Mouse (Mus musculus): Measurements from ENCODE around the gene Mvb12b. TPM values are rescaled to one million over a fixed set of nuclear protein-coding genes. Genes with fewer than 3 reads are reported as not detected.
A peak's percentile ranks its signal among the peaks of the same experiment; 100 is the strongest.

The Mvb12b gene
- polyA plus RNA-seq, 1 experiment: 15.9 TPM

DNA sequence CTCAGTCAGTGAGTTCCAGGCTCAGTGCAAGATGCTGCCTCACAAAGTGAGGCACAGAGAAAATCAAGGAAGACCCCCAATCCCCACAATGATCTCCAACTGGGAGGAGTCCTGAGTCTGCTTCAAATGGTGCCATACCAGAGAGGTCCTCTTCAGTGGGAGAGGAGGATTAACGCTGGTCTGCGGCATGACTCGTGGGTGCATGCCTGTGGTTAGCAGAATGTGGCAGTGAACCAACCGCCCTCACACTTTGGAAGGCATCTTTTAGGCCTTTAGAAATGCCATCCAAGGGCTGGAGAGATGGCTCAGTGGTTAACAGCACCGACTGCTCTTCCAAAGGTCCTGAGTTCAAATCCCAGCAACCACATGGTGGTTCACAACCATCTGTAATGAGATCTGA is 142.0 kb downstream of the Mvb12b start:
- Histone ChIP-seq H3K36me3 (ENCODE audit: control insufficient read depth, insufficient read depth) (no peaks in the 10 kb centered on the region), H3ac (ENCODE audit: control insufficient read depth, insufficient read length, low read depth) (no peak overlapping the region), H3K27me3 (ENCODE audit: control insufficient read depth, insufficient read depth, insufficient read length) (no peaks in the 10 kb centered on the region), H3K4me3 (ENCODE audit: insufficient read depth, poor library complexity, severe bottlenecking) (no peak overlapping the region), H3K79me2 (ENCODE audit: control insufficient read depth, insufficient read depth) (no peaks in the 10 kb centered on the region), H3K79me3 (ENCODE audit: low read depth) (no peaks in the 10 kb centered on the region)
- no peak for TF ChIP-seq USF1 (IDR thresholded peaks at IDR 0.05; ENCODE audit: low read depth)
- TF ChIP-seq CTCF (IDR thresholded peaks at IDR 0.05; ENCODE audit: control insufficient read depth, insufficient read depth, insufficient read length): no peak
- TF ChIP-seq MYOD1 (IDR thresholded peaks at IDR 0.05; ENCODE audit: control insufficient read depth, insufficient read length, low read depth): no peak
- no peak for TF ChIP-seq CEBPB (IDR thresholded peaks at IDR 0.05; ENCODE audit: low read depth)
- no peak for TF ChIP-seq FOSL1 (IDR thresholded peaks at IDR 0.05; ENCODE audit: insufficient read depth, low read length, poor library complexity, severe bottlenecking)
- no peak for TF ChIP-seq MYOG (IDR thresholded peaks at IDR 0.05; ENCODE audit: control insufficient read depth, extremely low read depth, insufficient read length)
- no peak for TF ChIP-seq MAX (IDR thresholded peaks at IDR 0.05)

DNA sequence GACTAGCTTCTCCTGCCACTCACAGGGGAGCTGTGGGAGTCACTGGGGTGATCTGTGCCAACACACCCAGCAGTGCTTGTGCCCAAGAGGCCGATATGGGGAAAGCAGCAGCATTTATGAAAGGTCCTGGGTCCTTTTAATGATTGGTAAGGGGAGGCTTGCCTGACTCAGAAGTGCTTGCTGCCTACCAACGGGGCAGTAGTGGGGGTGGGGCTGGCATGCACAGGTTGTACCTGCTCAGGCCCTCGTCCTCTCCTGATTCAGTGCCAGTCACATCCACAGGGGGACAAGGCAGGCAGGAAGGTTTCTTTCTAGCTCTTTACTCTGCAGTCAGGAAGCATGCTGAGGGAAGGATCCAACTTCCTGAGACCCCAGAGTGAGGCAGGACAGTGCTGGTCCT is 150.6 kb downstream of the Mvb12b start:
- TF ChIP-seq MAX (IDR thresholded peaks at IDR 0.05) (no peak), USF1 (IDR thresholded peaks at IDR 0.05; ENCODE audit: low read depth) (no peak), CTCF (IDR thresholded peaks at IDR 0.05; ENCODE audit: control insufficient read depth, insufficient read depth, insufficient read length) (no peak), FOSL1 (IDR thresholded peaks at IDR 0.05; ENCODE audit: insufficient read depth, low read length, poor library complexity, severe bottlenecking) (no peak), MYOD1 (IDR thresholded peaks at IDR 0.05; ENCODE audit: control insufficient read depth, insufficient read length, low read depth) (no peak), CEBPB (IDR thresholded peaks at IDR 0.05; ENCODE audit: low read depth) (no peak), MYOG (IDR thresholded peaks at IDR 0.05; ENCODE audit: control insufficient read depth, extremely low read depth, insufficient read length) (no peak)
- no peaks in the 10 kb centered on the region for H3K36me3 ChIP-seq (ENCODE audit: control insufficient read depth, insufficient read depth)
- H3K79me3 ChIP-seq (ENCODE audit: low read depth): no peaks in the 10 kb centered on the region
- H3K4me3 ChIP-seq (ENCODE audit: insufficient read depth, poor library complexity, severe bottlenecking): no peak overlapping the region
- H3K27me3 ChIP-seq (ENCODE audit: control insufficient read depth, insufficient read depth, insufficient read length): no peaks in the 10 kb centered on the region
- no peak overlapping the region for H3ac ChIP-seq (ENCODE audit: control insufficient read depth, insufficient read length, low read depth)
- no peaks in the 10 kb centered on the region for H3K79me2 ChIP-seq (ENCODE audit: control insufficient read depth, insufficient read depth)

DNA sequence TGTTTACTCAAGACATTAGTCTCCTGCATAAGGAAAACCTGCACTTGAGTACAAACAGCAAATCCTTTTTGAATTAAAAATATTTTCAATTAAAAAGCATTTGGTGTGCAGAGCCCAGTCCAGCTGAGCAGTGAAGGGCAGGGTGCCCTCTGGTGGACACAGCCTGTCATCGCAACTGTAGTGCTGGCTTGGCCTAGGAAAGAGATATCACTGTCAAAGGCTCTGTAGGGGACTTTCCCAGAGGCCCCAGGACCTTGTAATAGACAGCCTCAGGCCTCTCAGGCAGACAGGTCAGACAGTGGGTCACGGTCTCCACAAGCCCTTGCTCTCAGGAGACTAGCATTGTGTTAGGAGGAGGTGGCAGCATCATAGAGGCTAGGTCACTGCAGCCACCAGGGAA is 151.0 kb downstream of the Mvb12b start:
- H3ac ChIP-seq (ENCODE audit: control insufficient read depth, insufficient read length, low read depth): no peak overlapping the region

DNA sequence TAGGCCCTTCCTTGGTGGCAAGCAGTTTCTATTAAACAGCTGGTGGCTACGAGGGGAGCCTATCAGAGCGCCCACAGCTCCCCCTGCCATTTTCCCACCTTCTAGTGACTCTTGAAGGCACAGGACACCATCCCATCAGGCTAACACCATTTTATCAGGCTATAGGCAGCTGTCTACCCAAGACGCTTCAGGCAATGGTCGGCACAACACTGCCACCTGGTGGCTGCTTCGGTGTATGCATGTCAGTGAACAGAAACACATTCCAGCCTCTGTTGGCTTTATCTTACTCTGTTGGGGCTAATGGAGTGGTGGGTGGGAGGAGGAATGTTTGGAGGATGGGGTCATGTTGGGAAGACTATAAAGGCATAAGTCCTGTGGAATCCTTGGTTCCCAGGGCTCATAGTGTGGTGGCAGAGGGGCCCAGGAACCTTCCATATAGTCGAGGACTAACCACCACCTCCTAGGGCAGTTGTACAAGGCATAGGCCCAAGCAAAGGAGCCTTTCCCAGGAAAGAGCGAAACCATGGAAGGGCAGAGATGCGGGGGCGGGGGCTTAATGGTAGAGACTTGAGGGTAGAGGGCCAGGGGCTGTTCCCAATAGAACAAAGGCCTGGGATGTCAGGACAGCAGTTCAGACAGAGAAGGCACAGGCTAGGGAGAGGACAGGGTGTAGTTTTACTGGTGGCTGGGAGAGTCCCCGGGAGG is 152.8 kb downstream of the Mvb12b start:
- no peak overlapping the region for H3K4me3 ChIP-seq (ENCODE audit: insufficient read depth, poor library complexity, severe bottlenecking)
- no peaks in the 10 kb centered on the region for H3K27me3 ChIP-seq (ENCODE audit: control insufficient read depth, insufficient read depth, insufficient read length)
- H3ac ChIP-seq (ENCODE audit: control insufficient read depth, insufficient read length, low read depth): no peak overlapping the region
- no peaks in the 10 kb centered on the region for H3K79me2 ChIP-seq (ENCODE audit: control insufficient read depth, insufficient read depth)
- no peaks in the 10 kb centered on the region for H3K36me3 ChIP-seq (ENCODE audit: control insufficient read depth, insufficient read depth)
- no peaks in the 10 kb centered on the region for H3K79me3 ChIP-seq (ENCODE audit: low read depth)
- no peak for TF ChIP-seq CEBPB (IDR thresholded peaks at IDR 0.05; ENCODE audit: low read depth)
- no peak for TF ChIP-seq MYOG (IDR thresholded peaks at IDR 0.05; ENCODE audit: control insufficient read depth, extremely low read depth, insufficient read length)
- peak; percentile 90 for TF ChIP-seq CTCF (IDR thresholded peaks at IDR 0.05; ENCODE audit: control insufficient read depth, insufficient read depth, insufficient read length)

More for the DNA sequence above, 151.0 kb downstream of the Mvb12b start:
- H3K79me2 ChIP-seq (ENCODE audit: control insufficient read depth, insufficient read depth): no peaks in the 10 kb centered on the region
- H3K36me3 ChIP-seq (ENCODE audit: control insufficient read depth, insufficient read depth): no peaks in the 10 kb centered on the region
- H3K4me3 ChIP-seq (ENCODE audit: insufficient read depth, poor library complexity, severe bottlenecking): no peak overlapping the region
- no peaks in the 10 kb centered on the region for H3K27me3 ChIP-seq (ENCODE audit: control insufficient read depth, insufficient read depth, insufficient read length)
- no peaks in the 10 kb centered on the region for H3K79me3 ChIP-seq (ENCODE audit: low read depth)
- TF ChIP-seq CTCF (IDR thresholded peaks at IDR 0.05; ENCODE audit: control insufficient read depth, insufficient read depth, insufficient read length) (peak; percentile 86), MYOG (IDR thresholded peaks at IDR 0.05; ENCODE audit: control insufficient read depth, extremely low read depth, insufficient read length) (no peak)

DNA sequence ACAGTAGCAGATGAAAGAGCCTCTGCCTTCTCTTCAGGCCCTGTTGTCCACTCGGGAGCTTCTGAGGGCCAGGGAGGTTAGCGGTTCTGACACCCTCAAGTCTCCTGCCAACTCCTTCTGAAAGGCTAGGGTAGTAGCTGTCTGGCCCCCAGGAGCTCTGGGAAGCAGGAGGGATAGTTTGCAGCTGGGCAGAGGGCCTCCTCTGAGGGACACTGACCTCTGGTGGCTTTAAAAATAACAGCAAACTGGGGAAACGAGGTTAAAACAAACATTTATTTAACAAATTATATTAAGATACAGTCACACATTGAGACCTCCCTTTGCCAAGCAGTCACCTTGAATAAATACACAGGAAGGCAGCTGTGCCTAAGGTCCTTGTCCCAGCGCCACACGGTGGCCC is 158.0 kb downstream of the Mvb12b start:
- no peaks in the 10 kb centered on the region for H3K79me2 ChIP-seq (ENCODE audit: control insufficient read depth, insufficient read depth)
- H3K79me3 ChIP-seq (ENCODE audit: low read depth): no peaks in the 10 kb centered on the region
- TF ChIP-seq MYOD1 (IDR thresholded peaks at IDR 0.05; ENCODE audit: control insufficient read depth, insufficient read length, low read depth) (no peak), CTCF (IDR thresholded peaks at IDR 0.05; ENCODE audit: control insufficient read depth, insufficient read depth, insufficient read length) (no peak), FOSL1 (IDR thresholded peaks at IDR 0.05; ENCODE audit: insufficient read depth, low read length, poor library complexity, severe bottlenecking) (no peak)
- H3ac ChIP-seq (ENCODE audit: control insufficient read depth, insufficient read length, low read depth): no peak overlapping the region
- peaks cover 3% of the 10 kb centered on the region for H3K27me3 ChIP-seq (ENCODE audit: control insufficient read depth, insufficient read depth, insufficient read length)
- H3K36me3 ChIP-seq (ENCODE audit: control insufficient read depth, insufficient read depth): no peaks in the 10 kb centered on the region
- H3K4me3 ChIP-seq (ENCODE audit: insufficient read depth, poor library complexity, severe bottlenecking): no peak overlapping the region

DNA sequence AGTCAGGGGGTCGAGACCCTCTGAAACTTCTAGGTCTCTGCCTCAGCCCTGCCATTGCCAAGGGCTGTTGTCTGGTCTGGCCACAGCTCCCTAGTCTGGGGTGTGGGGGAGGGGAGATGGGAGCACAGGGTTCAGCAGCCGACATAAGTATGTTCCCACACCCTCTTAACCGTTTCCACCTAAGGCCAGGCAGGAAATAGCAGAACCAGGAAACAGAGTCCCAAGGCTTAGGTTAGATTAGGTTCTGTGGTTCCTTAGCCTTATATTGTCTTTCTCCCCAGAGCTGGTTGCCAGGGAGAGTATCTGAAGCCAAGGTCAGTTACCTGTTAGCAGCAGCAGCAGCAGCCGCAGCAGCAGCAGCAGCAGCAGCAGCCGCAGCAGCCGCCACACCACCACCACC is 160.5 kb downstream of the Mvb12b start:
- Histone ChIP-seq H3K36me3 (ENCODE audit: control insufficient read depth, insufficient read depth) (no peaks in the 10 kb centered on the region), H3K79me3 (ENCODE audit: low read depth) (no peaks in the 10 kb centered on the region), H3K27me3 (ENCODE audit: control insufficient read depth, insufficient read depth, insufficient read length) (peaks cover 17% of the 10 kb centered on the region), H3K79me2 (ENCODE audit: control insufficient read depth, insufficient read depth) (no peaks in the 10 kb centered on the region), H3ac (ENCODE audit: control insufficient read depth, insufficient read length, low read depth) (no peak overlapping the region), H3K4me3 (ENCODE audit: insufficient read depth, poor library complexity, severe bottlenecking) (no peak overlapping the region)
- no peak for TF ChIP-seq MAX (IDR thresholded peaks at IDR 0.05)
- no peak for TF ChIP-seq FOSL1 (IDR thresholded peaks at IDR 0.05; ENCODE audit: insufficient read depth, low read length, poor library complexity, severe bottlenecking)
- no peak for TF ChIP-seq CTCF (IDR thresholded peaks at IDR 0.05; ENCODE audit: control insufficient read depth, insufficient read depth, insufficient read length)
- TF ChIP-seq MYOG (IDR thresholded peaks at IDR 0.05; ENCODE audit: control insufficient read depth, extremely low read depth, insufficient read length): no peak
- no peak for TF ChIP-seq MYOD1 (IDR thresholded peaks at IDR 0.05; ENCODE audit: control insufficient read depth, insufficient read length, low read depth)
- TF ChIP-seq CEBPB (IDR thresholded peaks at IDR 0.05; ENCODE audit: low read depth): no peak
- no peak for TF ChIP-seq USF1 (IDR thresholded peaks at IDR 0.05; ENCODE audit: low read depth)
